Mouse (Mus musculus) heart, adult 2 months (tissue): ENCODE measurements around the gene Arl4a. TPM values are rescaled to one million over a fixed set of nuclear protein-coding genes. Genes with fewer than 3 reads are reported as not detected.

Source experiments
- DNase-seq, 2 experiments: peaks; one replicate each; pipeline ENCODE4 v3.0.0; 2021
- H3K27ac ChIP-seq: fragments of 200-600 bp; 2 replicates; pipeline ENCODE4 v1.8.1; 2022
- H3K27me3 ChIP-seq: fragments of 200-500 bp; 2 replicates; pipeline ENCODE4 v1.6.1; 2012; ENCODE audit warnings: mild to moderate bottlenecking, low read length, inconsistent platforms, mixed read lengths; ENCODE audit not compliant: control insufficient read depth, insufficient read depth
- H3K36me3 ChIP-seq: fragments of 200-500 bp; 2 replicates; pipeline ENCODE4 v1.6.1; 2012; ENCODE audit warnings: low read length, inconsistent platforms; ENCODE audit not compliant: control insufficient read depth, insufficient read depth
- H3K4me1 ChIP-seq: fragments of 200-500 bp; 2 replicates; pipeline ENCODE4 v1.6.1; 2011; ENCODE audit warnings: low read length; ENCODE audit not compliant: control insufficient read depth, insufficient read depth
- H3K4me3 ChIP-seq: fragments of 200-600 bp; 2 replicates; pipeline ENCODE4 v1.8.1; 2022
- H3K79me2 ChIP-seq: fragments of 200-500 bp; replicated peaks from 2 replicates; pipeline ENCODE4 v1.6.1; 2012; ENCODE audit warnings: mild to moderate bottlenecking, inconsistent platforms, low read length, moderate library complexity, mixed read lengths; ENCODE audit not compliant: control insufficient read depth, insufficient read depth
- H3K9ac ChIP-seq: fragments of 200-500 bp; 2 replicates; pipeline ENCODE4 v1.6.1; 2012; ENCODE audit warnings: low read depth, mild to moderate bottlenecking, control low read depth, inconsistent platforms, low read length, mixed read lengths
- CTCF ChIP-seq: fragments of 200-600 bp; IDR thresholded peaks from 2 replicates; pipeline ENCODE4 v1.8.1; 2022; ENCODE audit warnings: antibody characterized with exemption, mild to moderate bottlenecking, moderate library complexity
- EP300 ChIP-seq: fragments of 200-500 bp; IDR thresholded peaks from 2 replicates; pipeline ENCODE4 v1.6.1; 2011; ENCODE audit warnings: low read depth, low read length, control low read depth; ENCODE audit not compliant: insufficient read depth
- POLR2A ChIP-seq: fragments of 200-500 bp; IDR thresholded peaks from 2 replicates; pipeline ENCODE4 v1.6.1; 2011; ENCODE audit warnings: mild to moderate bottlenecking, low read depth, low read length, control low read depth; ENCODE audit not compliant: insufficient read depth
- WGBS: fragments of 180-500 bp; shearing (Covaris S2); methylation state at CpG from one replicate; pipeline ENCODE4 v1.1.7; 2018; 5-methylcytosine and 5-hydroxymethylcytosine counted together
- intact Hi-C: fragments of 180-260 bp; cut with DNase I; formaldehyde crosslinking; loops from one replicate; pipeline ENCODE4 v1.15.1; 2025
- polyA plus RNA-seq: library from polyadenylated mRNA; depleted of rRNA; stranded (reverse); fragments of >200 nt; gene quantifications from 2 replicates; pipeline ENCODE4 v1.2.3, GENCODE M21; 2012
- total RNA-seq, 2 experiments: library from RNA; stranded (reverse); gene quantifications; 2 replicates each; pipeline ENCODE4 v1.2.3; 2021

The Arl4a gene
- total and polyA plus RNA-seq, 3 experiments: 8.6 to 25.9 (median 23.8) TPM

DNA sequence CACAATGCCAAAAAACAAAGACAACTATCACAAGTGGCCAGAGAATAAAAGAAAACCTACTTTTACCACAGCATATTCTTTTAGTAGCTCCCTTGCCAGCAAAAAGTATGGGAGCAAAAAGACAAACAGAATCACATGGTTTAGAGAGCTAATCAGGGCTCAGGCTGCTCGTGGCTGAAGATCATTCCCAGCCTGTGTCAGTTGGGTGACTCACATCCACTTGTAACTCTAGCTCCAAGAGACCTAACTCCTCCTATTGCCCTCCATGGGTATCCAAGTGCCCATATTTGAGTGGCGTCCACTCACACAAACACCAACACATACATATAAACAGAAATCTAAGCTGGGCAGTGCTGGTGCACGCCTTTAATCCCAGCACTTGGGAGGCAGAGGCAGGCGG lies 8.6 kb downstream of the Arl4a start:
- no peak overlapping the region for H3K4me3 ChIP-seq
- WGBS: 76% methylated on average over 4 of the region's 4 CpGs
- H3K27me3 ChIP-seq: no peaks in the 10 kb centered on the region
- peaks cover 1% of the 10 kb centered on the region; the same call in 1 of the 2 replicates for H3K4me1 ChIP-seq
- no peak overlapping the region for H3K9ac ChIP-seq
- no peaks in the 10 kb centered on the region for H3K79me2 ChIP-seq
- H3K27ac ChIP-seq: no peak overlapping the region
- no peak for DNase-seq
- intact Hi-C loops: no loop called here
- H3K36me3 ChIP-seq: peaks cover 9% of the 10 kb centered on the region
- no peak for TF ChIP-seq EP300
- no peak for TF ChIP-seq POLR2A

GRCm38 (mm10) chr12:40027846-40028245 lies 10.0 kb downstream of the Arl4a start:
- Histone ChIP-seq H3K79me2 (no peaks in the 10 kb centered on the region), H3K27me3 (no peaks in the 10 kb centered on the region), H3K9ac (no peak overlapping the region), H3K27ac (no peak overlapping the region), H3K36me3 (peaks cover 7% of the 10 kb centered on the region), H3K4me1 (peaks cover 1% of the 10 kb centered on the region; the same call in 1 of the 2 replicates), H3K4me3 (no peak overlapping the region)
- intact Hi-C loops: no loop called here
- 89% methylated on average over 3 of the region's 3 CpGs for WGBS
- DNase-seq: no peak
- TF ChIP-seq POLR2A (no peak), EP300 (no peak), CTCF (no peak)

DNA sequence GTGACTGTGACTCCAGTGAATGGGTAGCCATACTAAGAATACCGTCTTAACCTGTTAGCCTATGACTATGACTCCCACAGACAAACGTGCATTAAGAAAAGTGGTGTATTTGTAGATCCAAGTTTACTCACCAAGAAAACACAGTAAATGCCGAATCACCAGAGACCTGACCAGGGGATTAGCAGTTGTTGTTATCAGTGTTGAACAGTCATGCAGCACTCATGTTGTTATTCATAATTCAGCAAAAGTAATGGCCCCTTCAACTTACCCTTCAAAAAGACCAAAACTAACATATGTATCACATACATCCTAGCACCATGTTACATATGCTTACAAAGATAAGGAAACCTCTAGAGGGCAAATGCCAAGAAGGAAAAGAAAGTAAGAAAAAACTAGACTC lies 10.4 kb downstream of the Arl4a start:
- TF ChIP-seq POLR2A (no peak), EP300 (no peak), CTCF (no peak)
- intact Hi-C loops: no loop called here
- WGBS: 64% methylated on average over 3 of the region's 3 CpGs

GRCm38 (mm10) chr12:40023918-40024317 lies 13.9 kb downstream of the Arl4a start:
- 60% methylated on average over 2 of the region's 2 CpGs for WGBS
- Histone ChIP-seq H3K9ac (no peak overlapping the region), H3K27me3 (no peaks in the 10 kb centered on the region), H3K36me3 (peaks cover 7% of the 10 kb centered on the region), H3K4me3 (no peak overlapping the region), H3K4me1 (peaks cover 1% of the 10 kb centered on the region; the same call in 1 of the 2 replicates), H3K79me2 (no peaks in the 10 kb centered on the region), H3K27ac (no peak overlapping the region)
- TF ChIP-seq POLR2A (no peak), CTCF (no peak), EP300 (no peak)
- intact Hi-C loops: no loop called here
- no peak for DNase-seq

More for the DNA sequence above, 10.4 kb downstream of the Arl4a start:
- Histone ChIP-seq H3K79me2 (no peaks in the 10 kb centered on the region), H3K27me3 (no peaks in the 10 kb centered on the region), H3K9ac (no peak overlapping the region), H3K27ac (no peak overlapping the region), H3K4me1 (peaks cover 1% of the 10 kb centered on the region; the same call in 1 of the 2 replicates), H3K36me3 (peaks cover 7% of the 10 kb centered on the region), H3K4me3 (no peak overlapping the region)
- no peak for DNase-seq

DNA sequence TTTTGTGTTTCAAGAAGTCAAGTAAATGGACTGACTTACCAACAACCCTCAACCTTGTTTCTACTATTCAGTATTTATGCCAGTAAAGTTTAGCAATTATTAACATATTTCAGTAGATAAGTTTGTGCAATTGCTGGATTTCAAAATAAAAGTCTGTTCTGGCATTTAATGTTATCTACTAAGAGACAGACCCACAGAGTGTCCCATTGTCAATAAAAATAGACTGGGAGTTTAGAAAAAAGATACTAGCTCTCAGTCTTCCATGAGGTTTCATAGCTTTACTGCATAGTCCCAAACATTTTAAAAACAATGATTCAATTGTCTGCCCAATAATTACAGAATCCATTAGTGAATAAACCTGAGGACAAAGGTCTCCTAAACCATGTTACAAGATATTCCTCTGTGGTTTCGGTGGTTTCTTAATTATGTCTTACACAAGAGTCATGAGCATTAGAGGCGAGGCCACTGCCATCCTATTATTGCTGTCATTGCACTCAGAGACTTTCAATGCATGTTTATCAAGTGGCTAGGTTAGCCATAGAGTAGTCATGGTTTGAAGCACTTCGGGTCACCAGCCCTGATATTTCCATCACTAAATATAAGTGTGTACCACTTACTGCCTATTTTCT lies 14.7 kb downstream of the Arl4a start:
- intact Hi-C loops: no loop called here
- Histone ChIP-seq H3K4me3 (no peak overlapping the region), H3K79me2 (no peaks in the 10 kb centered on the region), H3K27ac (no peak overlapping the region), H3K4me1 (peaks cover 1% of the 10 kb centered on the region; the same call in 1 of the 2 replicates), H3K36me3 (peaks cover 7% of the 10 kb centered on the region), H3K9ac (no peak overlapping the region), H3K27me3 (no peaks in the 10 kb centered on the region)
- no peak for TF ChIP-seq CTCF
- TF ChIP-seq EP300: no peak
- no peak for TF ChIP-seq POLR2A
- no peak for DNase-seq
- 86% methylated on average over 3 of the region's 3 CpGs for WGBS

DNA sequence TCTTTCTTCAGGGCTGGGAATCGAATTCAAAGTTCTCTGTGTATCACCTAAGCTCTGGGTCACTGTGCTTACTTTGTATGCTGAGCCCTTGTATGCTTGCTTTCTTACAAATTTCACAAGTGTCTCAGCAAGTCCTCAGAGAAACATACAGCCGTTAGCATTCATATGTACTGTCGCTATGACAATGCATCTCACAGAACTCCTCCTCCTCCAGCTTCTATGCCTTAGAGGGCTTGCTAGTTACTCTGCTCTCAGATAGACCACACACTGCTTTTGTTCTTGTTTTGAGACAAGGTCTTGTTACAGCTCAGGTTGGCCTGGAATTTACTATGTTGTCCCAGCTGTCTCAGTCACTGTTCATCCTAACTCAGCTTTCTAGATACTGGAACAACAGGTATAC lies 15.5 kb downstream of the Arl4a start:
- H3K36me3 ChIP-seq: peaks cover 5% of the 10 kb centered on the region
- WGBS: 90% methylated on average over 3 of the region's 3 CpGs
- H3K4me1 ChIP-seq: peaks cover 1% of the 10 kb centered on the region; the same call in 1 of the 2 replicates
- TF ChIP-seq EP300 (no peak), CTCF (no peak), POLR2A (no peak)
- H3K79me2 ChIP-seq: no peaks in the 10 kb centered on the region
- no peak overlapping the region for H3K9ac ChIP-seq
- no peak overlapping the region for H3K27ac ChIP-seq
- no peak for DNase-seq
- no peak overlapping the region for H3K4me3 ChIP-seq
- intact Hi-C loops: no loop called here
- no peaks in the 10 kb centered on the region for H3K27me3 ChIP-seq
